Mouse (Mus musculus): ENCODE data around the gene Zap70. TPM values are rescaled to one million over a fixed set of nuclear protein-coding genes. Genes with fewer than 3 reads are reported as not detected.

Gene Zap70
- total and polyA plus RNA-seq, 3 experiments = 0.08 TPM; not detected in 2

DNA sequence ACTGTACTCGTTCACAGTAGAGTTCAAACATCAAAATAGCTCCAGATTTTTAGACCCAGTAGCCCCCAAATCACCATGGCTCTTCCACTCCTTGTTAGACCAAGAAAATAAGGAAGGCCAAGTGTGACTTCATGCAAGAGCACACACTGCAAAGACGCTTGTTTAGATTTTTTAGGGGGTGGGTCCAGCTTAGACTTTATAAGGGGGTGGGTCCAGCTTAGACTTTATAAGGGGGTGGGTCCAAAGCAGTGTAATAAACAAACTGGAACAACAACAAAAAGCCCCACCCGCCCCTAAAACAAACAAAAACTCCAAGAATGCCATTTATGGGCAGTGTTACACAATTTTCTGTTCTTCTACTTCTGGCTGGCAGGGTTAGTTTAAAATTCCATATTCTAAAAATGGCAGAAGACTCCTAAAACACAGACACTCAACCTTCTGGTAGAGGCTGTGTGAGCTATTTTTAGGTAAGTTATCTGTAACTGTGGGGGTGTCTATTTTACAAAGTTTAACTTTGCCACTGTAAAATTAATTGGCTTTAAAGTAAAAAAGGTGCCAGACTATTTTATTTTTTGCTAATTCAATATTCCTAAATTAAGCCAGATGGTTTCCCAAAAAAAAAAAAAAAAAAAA is 38.9 kb downstream of the Zap70 start:
- H3K9me3 ChIP-seq (replicated peaks) = no peaks in the 10 kb centered on the region

DNA sequence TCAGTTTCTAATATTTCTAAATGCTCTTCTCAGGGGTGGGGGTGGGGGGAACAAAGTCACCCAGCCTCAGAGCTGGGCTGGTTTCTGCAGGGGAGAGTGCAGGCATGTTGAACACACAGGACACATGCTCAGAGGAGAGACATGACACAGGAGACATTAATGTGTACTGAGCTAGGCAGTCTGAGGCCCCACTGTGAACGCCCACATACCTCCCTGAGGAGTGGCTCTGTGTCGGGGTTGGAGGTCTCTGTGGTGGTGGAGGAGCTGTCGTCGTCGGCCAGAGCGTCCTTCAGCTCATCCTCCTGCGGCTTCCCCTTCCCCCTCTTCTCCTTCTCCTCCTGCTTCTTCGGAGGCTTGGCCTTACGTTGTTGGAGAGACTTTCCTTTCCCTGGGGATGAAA is 42.7 kb downstream of the Zap70 start:
- no peak for DNase-seq (ENCODE audit: low spot score)
- H3K36me3 ChIP-seq (replicated peaks) = peaks cover 95% of the 10 kb centered on the region

More for the DNA sequence above, 38.9 kb downstream of the Zap70 start:
- H3K4me3 ChIP-seq (ENCODE audit: low read depth, low read length) = no peak overlapping the region
- peaks cover 95% of the 10 kb centered on the region for H3K36me3 ChIP-seq (replicated peaks)
- no peaks in the 10 kb centered on the region for H3K27me3 ChIP-seq (ENCODE audit: insufficient read depth, low read length)
- 0 out of 2 replicates have a peak, but pooled peaks cover 2% of the 10 kb centered on the region for H3K4me1 ChIP-seq (ENCODE audit: insufficient read depth, low read depth, low read length)
- TF ChIP-seq CTCF (IDR thresholded peaks at IDR 0.05; ENCODE audit: low read depth, low read length) (no peak), GATA1 (IDR thresholded peaks at IDR 0.05; ENCODE audit: borderline replicate concordance, low read length) (no peak), POLR2AphosphoS5 (IDR thresholded peaks at IDR 0.05; ENCODE audit: insufficient replicate concordance, low read depth, low read length) (no peak), GATA2 (IDR thresholded peaks at IDR 0.05; ENCODE audit: borderline replicate concordance, low read depth, low read length) (no peak)
- DNase-seq (ENCODE audit: low spot score) (no peak), ATAC-seq (ENCODE audit: extremely low read depth, insufficient number of reproducible peaks, low FRiP score, poor library complexity, severe bottlenecking) (no peak)

DNA sequence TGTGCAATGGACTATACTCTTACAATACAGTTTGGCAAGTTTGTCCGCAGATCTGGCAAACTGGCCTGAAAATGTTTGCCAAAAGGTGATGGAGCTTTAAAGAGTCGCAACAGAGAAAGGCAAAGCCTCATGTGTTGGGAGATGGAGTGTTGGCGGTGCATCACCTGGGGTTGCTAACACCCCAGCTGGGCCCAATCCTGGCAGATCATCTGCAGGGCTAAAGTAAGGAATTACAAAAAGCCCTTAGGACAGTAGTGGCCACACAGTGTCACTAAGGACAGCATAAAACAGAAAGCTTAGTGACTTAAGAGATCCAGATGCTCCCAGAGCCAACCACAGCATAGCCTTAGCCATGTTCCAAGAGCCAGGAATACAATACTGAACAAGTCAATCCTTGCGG is 43.2 kb downstream of the Zap70 start:
- Histone ChIP-seq H3K36me3 (replicated peaks) (peaks cover 95% of the 10 kb centered on the region), H3K4me3 (ENCODE audit: low read depth, low read length) (no peak overlapping the region), H3K9me3 (replicated peaks) (no peaks in the 10 kb centered on the region), H3K27me3 (ENCODE audit: insufficient read depth, low read length) (no peaks in the 10 kb centered on the region; the same call in 1 of the 2 replicates), H3K4me1 (ENCODE audit: insufficient read depth, low read depth, low read length) (0 out of 2 replicates have a peak, but pooled peaks cover 2% of the 10 kb centered on the region)
- DNase-seq (ENCODE audit: low spot score) (no peak), ATAC-seq (ENCODE audit: extremely low read depth, insufficient number of reproducible peaks, low FRiP score, poor library complexity, severe bottlenecking) (no peak)
- TF ChIP-seq CTCF (IDR thresholded peaks at IDR 0.05; ENCODE audit: low read depth, low read length) (no peak), POLR2AphosphoS5 (IDR thresholded peaks at IDR 0.05; ENCODE audit: insufficient replicate concordance, low read depth, low read length) (no peak), GATA1 (IDR thresholded peaks at IDR 0.05; ENCODE audit: borderline replicate concordance, low read length) (no peak)

More for the DNA sequence above, 42.7 kb downstream of the Zap70 start:
- Histone ChIP-seq H3K4me1 (ENCODE audit: insufficient read depth, low read depth, low read length) (0 out of 2 replicates have a peak, but pooled peaks cover 2% of the 10 kb centered on the region), H3K4me3 (ENCODE audit: low read depth, low read length) (no peak overlapping the region; the same call in 1 of the 2 replicates), H3K9me3 (replicated peaks) (no peaks in the 10 kb centered on the region), H3K27me3 (ENCODE audit: insufficient read depth, low read length) (no peaks in the 10 kb centered on the region; the same call in 1 of the 2 replicates)
- ATAC-seq (ENCODE audit: extremely low read depth, insufficient number of reproducible peaks, low FRiP score, poor library complexity, severe bottlenecking) = no peak
- TF ChIP-seq POLR2AphosphoS5 (IDR thresholded peaks at IDR 0.05; ENCODE audit: insufficient replicate concordance, low read depth, low read length) (0 out of 2 replicates have a peak, but pooled peaks have one; percentile 22), GATA1 (IDR thresholded peaks at IDR 0.05; ENCODE audit: borderline replicate concordance, low read length) (no peak), CTCF (IDR thresholded peaks at IDR 0.05; ENCODE audit: low read depth, low read length) (no peak), GATA2 (IDR thresholded peaks at IDR 0.05; ENCODE audit: borderline replicate concordance, low read depth, low read length) (no peak), TAL1 (conservative IDR thresholded peaks at IDR 0.05; ENCODE audit: low read depth, low read length) (no peak)

DNA sequence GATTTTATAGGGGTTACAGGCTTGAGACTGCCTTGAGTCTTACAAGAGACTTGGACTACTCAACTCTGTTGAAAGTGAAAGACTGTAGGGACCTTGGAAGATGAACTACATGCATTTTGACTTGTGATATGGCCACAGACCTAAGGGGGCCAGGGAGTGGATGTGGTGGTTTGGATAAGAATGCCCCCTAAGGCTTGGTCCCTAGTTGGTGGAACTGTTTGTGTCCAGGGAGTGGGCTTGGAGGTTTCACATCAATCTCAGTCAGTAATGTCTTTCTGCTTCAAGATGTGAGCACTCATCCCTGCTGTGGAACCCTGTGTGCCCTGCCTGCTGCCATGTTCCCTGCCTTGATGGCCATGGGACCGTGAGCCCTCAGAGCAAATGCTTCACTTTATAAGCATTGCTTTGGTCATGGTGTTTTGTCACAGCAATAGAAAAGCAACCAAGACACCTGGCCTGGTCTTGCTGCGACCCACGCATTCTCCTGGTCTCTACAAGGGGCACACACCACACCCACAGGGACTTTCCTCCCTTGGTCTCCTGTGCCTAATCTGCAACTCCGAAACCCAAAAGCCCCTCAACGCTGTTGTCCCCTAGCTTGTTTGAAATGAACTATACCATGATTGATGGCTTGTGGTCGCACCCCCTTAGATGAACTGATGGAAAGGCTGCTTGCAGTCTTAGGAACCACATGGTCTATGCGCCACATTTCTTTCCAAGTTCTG is 44.7 kb downstream of the Zap70 start:
- Histone ChIP-seq H3K36me3 (replicated peaks) (peaks cover 96% of the 10 kb centered on the region), H3K9me3 (replicated peaks) (no peaks in the 10 kb centered on the region), H3K27me3 (ENCODE audit: insufficient read depth, low read length) (no peaks in the 10 kb centered on the region; the same call in 1 of the 2 replicates), H3K4me3 (ENCODE audit: low read depth, low read length) (no peak overlapping the region), H3K4me1 (ENCODE audit: insufficient read depth, low read depth, low read length) (0 out of 2 replicates have a peak, but pooled peaks cover 2% of the 10 kb centered on the region)
- TF ChIP-seq CTCF (IDR thresholded peaks at IDR 0.05; ENCODE audit: low read depth, low read length) (no peak), GATA1 (IDR thresholded peaks at IDR 0.05; ENCODE audit: borderline replicate concordance, low read length) (no peak), GATA2 (IDR thresholded peaks at IDR 0.05; ENCODE audit: borderline replicate concordance, low read depth, low read length) (no peak), POLR2AphosphoS5 (IDR thresholded peaks at IDR 0.05; ENCODE audit: insufficient replicate concordance, low read depth, low read length) (no peak), TAL1 (conservative IDR thresholded peaks at IDR 0.05; ENCODE audit: low read depth, low read length) (no peak)
- DNase-seq (ENCODE audit: low spot score) (no peak), ATAC-seq (ENCODE audit: extremely low read depth, insufficient number of reproducible peaks, low FRiP score, poor library complexity, severe bottlenecking) (no peak)

DNA sequence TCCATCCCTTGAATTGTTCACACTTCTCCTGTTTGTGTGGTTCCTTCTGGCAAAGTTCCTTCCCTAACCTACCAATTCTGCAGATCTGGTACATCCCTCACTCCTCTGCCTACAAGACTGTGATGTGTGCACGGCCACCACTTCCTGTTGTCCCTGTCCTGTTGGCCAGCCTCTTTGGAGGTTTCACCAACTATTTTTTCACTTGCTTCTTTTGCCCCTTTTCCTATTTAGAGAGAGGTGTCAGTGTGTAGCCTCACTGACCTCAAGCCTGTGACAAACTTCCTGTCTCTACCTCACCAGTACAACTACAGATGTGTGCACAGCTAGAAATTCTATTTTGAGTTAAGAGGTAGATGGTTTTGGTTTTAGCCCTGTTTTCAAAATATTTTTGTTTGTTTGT is 45.5 kb downstream of the Zap70 start:
- TF ChIP-seq GATA2 (IDR thresholded peaks at IDR 0.05; ENCODE audit: borderline replicate concordance, low read depth, low read length) (no peak), CTCF (IDR thresholded peaks at IDR 0.05; ENCODE audit: low read depth, low read length) (no peak), TAL1 (conservative IDR thresholded peaks at IDR 0.05; ENCODE audit: low read depth, low read length) (no peak), GATA1 (IDR thresholded peaks at IDR 0.05; ENCODE audit: borderline replicate concordance, low read length) (no peak), POLR2AphosphoS5 (IDR thresholded peaks at IDR 0.05; ENCODE audit: insufficient replicate concordance, low read depth, low read length) (no peak)
- 0 out of 2 replicates have a peak, but pooled peaks cover 2% of the 10 kb centered on the region for H3K4me1 ChIP-seq (ENCODE audit: insufficient read depth, low read depth, low read length)
- H3K9me3 ChIP-seq (replicated peaks) = no peaks in the 10 kb centered on the region
- no peak for ATAC-seq (ENCODE audit: extremely low read depth, insufficient number of reproducible peaks, low FRiP score, poor library complexity, severe bottlenecking)
- H3K27me3 ChIP-seq (ENCODE audit: insufficient read depth, low read length) = no peaks in the 10 kb centered on the region; the same call in 1 of the 2 replicates
- DNase-seq (ENCODE audit: low spot score) = no peak
- H3K4me3 ChIP-seq (ENCODE audit: low read depth, low read length) = no peak overlapping the region
- H3K36me3 ChIP-seq (replicated peaks) = peaks cover 96% of the 10 kb centered on the region
